Mouse (Mus musculus): ENCODE results near the gene Cby1. TPM values are rescaled to one million over a fixed set of nuclear protein-coding genes. Genes with fewer than 3 reads are reported as not detected.

The Cby1 gene
- polyA plus RNA-seq, 1 experiment from 2014 or later = 42.2 TPM

Other genes with a start within 250 kb of the Cby1 start
- gene Csnk1e, start 203.6 kb upstream of the Cby1 start, polyA plus RNA-seq (2015; fragmentation: Nextera tagmentation; extraction: Ambion mirVana) = 63.7 and 66.0 TPM in 2 replicates
- 0.05 TPM in 1 of 2 replicates, not detected in the other for gene Kcnj4, start 154.0 kb upstream of the Cby1 start, polyA plus RNA-seq (2015; fragmentation: Nextera tagmentation; extraction: Ambion mirVana)
- 96.2 and 98.2 TPM in 2 replicates for gene Kdelr3, start 142.8 kb upstream of the Cby1 start, polyA plus RNA-seq (2015; fragmentation: Nextera tagmentation; extraction: Ambion mirVana)
- 48.5 and 51.4 TPM in 2 replicates for gene Ddx17, start 112.5 kb upstream of the Cby1 start, polyA plus RNA-seq (2015; fragmentation: Nextera tagmentation; extraction: Ambion mirVana)
- 2.8 TPM in 2 replicates for gene Dmc1, start 54.1 kb upstream of the Cby1 start, polyA plus RNA-seq (2015; fragmentation: Nextera tagmentation; extraction: Ambion mirVana)
- gene Fam227a, start 243 bp upstream of the Cby1 start, polyA plus RNA-seq (2015; fragmentation: Nextera tagmentation; extraction: Ambion mirVana) = 1.3 and 1.4 TPM in 2 replicates
- 227 and 254 TPM in 2 replicates for gene Tomm22, start 11.7 kb downstream of the Cby1 start, polyA plus RNA-seq (2015; fragmentation: Nextera tagmentation; extraction: Ambion mirVana)
- gene Josd1, start 28.7 kb downstream of the Cby1 start, polyA plus RNA-seq (2015; fragmentation: Nextera tagmentation; extraction: Ambion mirVana) = 21.2 and 22.0 TPM in 2 replicates
- gene Gtpbp1, start 31.6 kb downstream of the Cby1 start, polyA plus RNA-seq (2015; fragmentation: Nextera tagmentation; extraction: Ambion mirVana) = 28.2 and 29.3 TPM in 2 replicates
- gene Sun2, start 83.3 kb downstream of the Cby1 start, polyA plus RNA-seq (2015; fragmentation: Nextera tagmentation; extraction: Ambion mirVana) = 4.9 and 5.1 TPM in 2 replicates
- 44.4 and 50.4 TPM in 2 replicates for gene Dnal4, start 118.7 kb downstream of the Cby1 start, polyA plus RNA-seq (2015; fragmentation: Nextera tagmentation; extraction: Ambion mirVana)
- 4.5 and 4.8 TPM in 2 replicates for gene Nptxr, start 145.6 kb downstream of the Cby1 start, polyA plus RNA-seq (2015; fragmentation: Nextera tagmentation; extraction: Ambion mirVana)
- not detected in 2 replicates for gene Npcd, start 175.0 kb downstream of the Cby1 start, polyA plus RNA-seq (2015; fragmentation: Nextera tagmentation; extraction: Ambion mirVana)
- gene Cbx6, start 175.5 kb downstream of the Cby1 start, polyA plus RNA-seq (2015; fragmentation: Nextera tagmentation; extraction: Ambion mirVana) = 62.6 and 68.0 TPM in 2 replicates
- 22.4 and 26.5 TPM in 2 replicates for gene Apobec3, start 232.5 kb downstream of the Cby1 start, polyA plus RNA-seq (2015; fragmentation: Nextera tagmentation; extraction: Ambion mirVana)